Mouse (Mus musculus) bone marrow macrophage, adult 2 months (primary cell): ENCODE measurements around the gene St3gal6.

Experiments
- CTCF ChIP-seq: IDR thresholded peaks from 2 replicates; pipeline ENCODE4 v1.5.1; 2012; ENCODE audit warnings: low read depth, mild to moderate bottlenecking, low read length, moderate library complexity
- POLR2A ChIP-seq: IDR thresholded peaks from 2 replicates; pipeline ENCODE4 v1.6.1; 2012; ENCODE audit warnings: mild to moderate bottlenecking, low read depth, low read length, borderline replicate concordance

- TF ChIP-seq CTCF (no peak), POLR2A (no peak)
Observed at GRCm38 (mm10) chr16:58476363-58476762, 47.7 kb downstream of the St3gal6 start.
